Mouse (Mus musculus) NIH3T3 (cell line): ENCODE measurements around the gene Agrn.

ENCODE experiments used
- DNase-seq: peaks from one replicate; pipeline ENCODE4 v3.0.0-alpha.2; 2012; ENCODE audit warnings: low read depth

Agrn gene

GRCm38 (mm10) chr4:156197131-156197828 is at the start of gene Agrn:
Gene Agrn (minus strand): TSS chr4:156197488.
- peak; percentile 80 for DNase-seq

GRCm38 (mm10) chr4:156236651-156237447 is 39.6 kb upstream of the Agrn start:
- DNase-seq: peak; percentile 40

- peak; percentile 92 for DNase-seq
These were observed 38.7 kb upstream of the Agrn start, which contains the start of gene Noc2l for GRCm38 (mm10) chr4:156235808-156236533. Gene Noc2l (plus strand): TSS chr4:156236010.

- DNase-seq: peak; percentile 70
These were observed 38.1 kb upstream of the Agrn start for GRCm38 (mm10) chr4:156235360-156235770.

- peak; percentile 74 for DNase-seq
These were observed 37.5 kb upstream of the Agrn start, which contains the start of gene Plekhn1 for GRCm38 (mm10) chr4:156234701-156235213. Gene Plekhn1 (minus strand): TSS chr4:156234857.

GRCm38 (mm10) chr4:156234021-156234501 is 36.8 kb upstream of the Agrn start:
- DNase-seq: peak; percentile 18

GRCm38 (mm10) chr4:156228393-156229024 is 31.2 kb upstream of the Agrn start:
- peak; percentile 77 for DNase-seq

- peak; percentile 70 for DNase-seq
These were observed 30.6 kb upstream of the Agrn start for GRCm38 (mm10) chr4:156227752-156228392.

GRCm38 (mm10) chr4:156224276-156224675 is 27.0 kb upstream of the Agrn start:
- no peak for DNase-seq

- no peak for DNase-seq
These were observed 22.6 kb upstream of the Agrn start for GRCm38 (mm10) chr4:156219936-156220335.

- no peak for DNase-seq
These were observed 20.6 kb upstream of the Agrn start for GRCm38 (mm10) chr4:156217838-156218237.

- no peak for DNase-seq
These were observed 19.9 kb upstream of the Agrn start for GRCm38 (mm10) chr4:156217022-156217669.

GRCm38 (mm10) chr4:156216196-156216595 is 18.9 kb upstream of the Agrn start:
- no peak for DNase-seq

- DNase-seq: peak; percentile 60
These were observed 18.4 kb upstream of the Agrn start, which contains the start of gene Perm1 for GRCm38 (mm10) chr4:156215649-156216048. Gene Perm1 (plus strand): TSS chr4:156215868.

GRCm38 (mm10) chr4:156213134-156213533 is 15.8 kb upstream of the Agrn start:
- DNase-seq: no peak

GRCm38 (mm10) chr4:156209963-156210635 is 12.8 kb upstream of the Agrn start:
- DNase-seq: no peak

- no peak for DNase-seq
These were observed 11.6 kb upstream of the Agrn start for GRCm38 (mm10) chr4:156208872-156209271.

GRCm38 (mm10) chr4:156203413-156204131 is 6.3 kb upstream of the Agrn start:
- no peak for DNase-seq

GRCm38 (mm10) chr4:156203001-156203412 is 5.7 kb upstream of the Agrn start, which contains the start of gene AW011738:
Gene AW011738 (plus strand): TSS chr4:156203304.
- peak; percentile 73 for DNase-seq
